ENCODE assay signal across 10 mouse cellular contexts in genomic region chr12:85146355-85146754, GRCm38 (mm10). TPM values are rescaled to one million over a fixed set of nuclear protein-coding genes. Genes with fewer than 3 reads are reported as not detected.
DNase-seq lines count a peak whose midpoint lies in the region; ATAC-seq and TF ChIP-seq lines count a peak whose summit lies in the region.
"Had no signal": no experiment of that assay in that cellular context is flagged by ENCODE, and none has a peak within 500 bp of the region (broad histone marks: within the 10 kb centered on the region; RNA-seq: fewer than 3 reads in every experiment).

No protein-coding gene starts in this region.

- peak; percentile 95 for DNase-seq in heart, adult 11 months
- no peak for DNase-seq in heart, embryonic 10.5 days (ENCODE audit: low spot score)
- no peak for DNase-seq in layer of hippocampus, adult 2 months (ENCODE audit: low spot score in 2 of 2)
- DNase-seq in layer of hippocampus, postnatal 36 days: no peak
- DNase-seq in brain, embryonic 14.5 days (ENCODE audit: low read depth): peak; percentile 29
- no peak for DNase-seq in thymus, postnatal 36 days
- no peak for DNase-seq in layer of hippocampus, postnatal 10 days (ENCODE audit: low spot score in 2 of 2)

- TF ChIP-seq CTCF in layer of hippocampus, adult 2 months (conservative IDR thresholded peaks at IDR 0.05): no peak
- TF ChIP-seq CTCF in brain, embryonic 14.5 days (IDR thresholded peaks at IDR 0.05; ENCODE audit: borderline replicate concordance, extremely low read depth, insufficient read depth, insufficient read length): no peak

- H3K9ac ChIP-seq in limb, embryonic 15.5 days: no peak overlapping the region
- H3K9ac ChIP-seq: forebrain, embryonic 15.5 days had no signal

- WGBS in heart, embryonic 10.5 days: 22% methylated on average over 11 of the region's 11 CpGs
- 25% methylated on average over 11 of the region's 11 CpGs for WGBS in limb, embryonic 15.5 days

- no peak overlapping the region for H3K27ac ChIP-seq in heart, embryonic 10.5 days
- H3K27ac ChIP-seq in layer of hippocampus, adult 2 months: peak overlapping the region; percentile 39; the same call in 1 of the 2 replicates
- peak overlapping the region; percentile 67; the same call in 1 of the 2 replicates for H3K27ac ChIP-seq in limb, embryonic 15.5 days
- H3K27ac ChIP-seq: forebrain, embryonic 15.5 days had no signal

- no peak overlapping the region for H3K4me2 ChIP-seq in limb, embryonic 15.5 days
- H3K4me2 ChIP-seq: forebrain, embryonic 15.5 days; hindbrain, embryonic 12.5 days had no signal

- H3K36me3 ChIP-seq in heart, embryonic 10.5 days: no peaks in the 10 kb centered on the region
- H3K36me3 ChIP-seq in limb, embryonic 15.5 days: no peaks in the 10 kb centered on the region
- H3K36me3 ChIP-seq: forebrain, embryonic 15.5 days had no signal

- no peak for ATAC-seq in limb, embryonic 15.5 days (ENCODE audit: insufficient number of reproducible peaks, low FRiP score, low TSS enrichment, low read depth)
- ATAC-seq: forebrain, embryonic 15.5 days had no signal

- no peak overlapping the region for H3K4me3 ChIP-seq in heart, embryonic 10.5 days
- H3K4me3 ChIP-seq in layer of hippocampus, adult 2 months: no peak overlapping the region
- H3K4me3 ChIP-seq in limb, embryonic 15.5 days: no peak overlapping the region
- H3K4me3 ChIP-seq: forebrain, embryonic 15.5 days; hindbrain, embryonic 12.5 days had no signal

- H3K9me3 ChIP-seq in heart, embryonic 10.5 days: no peaks in the 10 kb centered on the region
- H3K9me3 ChIP-seq in limb, embryonic 15.5 days: no peaks in the 10 kb centered on the region
- H3K9me3 ChIP-seq: forebrain, embryonic 15.5 days; hindbrain, embryonic 12.5 days had no signal

- TF ChIP-seq POLR2A in brain, embryonic 14.5 days (IDR thresholded peaks at IDR 0.05; ENCODE audit: borderline replicate concordance, extremely low read depth, insufficient read depth, insufficient read length, poor library complexity, severe bottlenecking): no peak

- peaks cover 41% of the 10 kb centered on the region for H3K4me1 ChIP-seq in heart, embryonic 10.5 days
- H3K4me1 ChIP-seq in limb, embryonic 15.5 days: peaks cover 32% of the 10 kb centered on the region

- peaks cover 38% of the 10 kb centered on the region for H3K27me3 ChIP-seq in heart, embryonic 10.5 days (ENCODE audit: insufficient read depth, poor library complexity, severe bottlenecking)
- peaks cover 20% of the 10 kb centered on the region for H3K27me3 ChIP-seq in limb, embryonic 15.5 days
- H3K27me3 ChIP-seq: forebrain, embryonic 15.5 days had no signal

RNA-seq across cellular contexts. Expression of gene Rps6kl1, which starts 4.7 kb away (rescaled TPM):
- 1.4 and 1.5 TPM in 2 replicates for polyA plus RNA-seq in heart, embryonic 10.5 days (2016; fragmentation: Nextera tagmentation; extraction: Ambion mirVana)
- total RNA-seq in layer of hippocampus, adult 2 months (2021): 10 to 100 TPM; 39.0 to 40.0 TPM
- total RNA-seq in layer of hippocampus, postnatal 36 days (2021): 10 to 100 TPM; 39.9 to 40.2 TPM
- 26.9 and 28.2 TPM in 2 replicates for polyA plus RNA-seq in brain, embryonic 14.5 days (2012; rRNA removed)
- 0.53 and 0.88 TPM in 2 replicates for polyA plus RNA-seq in limb, embryonic 15.5 days (2015; fragmentation: Nextera tagmentation; extraction: Ambion mirVana)
- total RNA-seq in layer of hippocampus, postnatal 10 days (2021): 10 to 100 TPM; 41.5 to 48.4 TPM

RNA-seq across cellular contexts. Expression of gene Pgf, which starts 31.2 kb away (rescaled TPM):
- 9.3 and 13.6 TPM in 2 replicates for polyA plus RNA-seq in heart, embryonic 10.5 days (2016; fragmentation: Nextera tagmentation; extraction: Ambion mirVana)
- total RNA-seq in layer of hippocampus, adult 2 months (2021): 1 to 10 TPM; 4.7 to 5.2 TPM
- 1 to 10 TPM; 4.2 to 4.5 TPM for total RNA-seq in layer of hippocampus, postnatal 36 days (2021)
- polyA plus RNA-seq in brain, embryonic 14.5 days (2012; rRNA removed): 5.0 and 5.7 TPM in 2 replicates
- 15.5 and 18.4 TPM in 2 replicates for polyA plus RNA-seq in limb, embryonic 15.5 days (2015; fragmentation: Nextera tagmentation; extraction: Ambion mirVana)
- 1 to 10 TPM; 5.1 to 6.0 TPM for total RNA-seq in layer of hippocampus, postnatal 10 days (2021)

RNA-seq across cellular contexts. Expression of gene Dlst, which starts 35.7 kb away (rescaled TPM):
- 162 and 217 TPM in 2 replicates for polyA plus RNA-seq in heart, embryonic 10.5 days (2016; fragmentation: Nextera tagmentation; extraction: Ambion mirVana)
- total RNA-seq in layer of hippocampus, adult 2 months (2021): 100 to 1,000 TPM; 145 to 155 TPM
- total RNA-seq in layer of hippocampus, postnatal 36 days (2021): 100 to 1,000 TPM; 145 to 152 TPM
- polyA plus RNA-seq in brain, embryonic 14.5 days (2012; rRNA removed): 145 and 157 TPM in 2 replicates
- polyA plus RNA-seq in limb, embryonic 15.5 days (2015; fragmentation: Nextera tagmentation; extraction: Ambion mirVana): 96.0 and 108 TPM in 2 replicates
- 100 to 1,000 TPM; 162 to 167 TPM for total RNA-seq in layer of hippocampus, postnatal 10 days (2021)

RNA-seq across cellular contexts. Expression of gene Prox2, which starts 35.8 kb away (rescaled TPM):
- polyA plus RNA-seq in heart, embryonic 10.5 days (2016; fragmentation: Nextera tagmentation; extraction: Ambion mirVana): 1.9 and 2.6 TPM in 2 replicates
- 1 to 10 TPM; 2.0 to 2.2 TPM for total RNA-seq in layer of hippocampus, adult 2 months (2021)
- 1 to 10 TPM; 1.7 to 2.0 TPM for total RNA-seq in layer of hippocampus, postnatal 36 days (2021)
- polyA plus RNA-seq in brain, embryonic 14.5 days (2012; rRNA removed): 0.60 and 0.98 TPM in 2 replicates
- polyA plus RNA-seq in limb, embryonic 15.5 days (2015; fragmentation: Nextera tagmentation; extraction: Ambion mirVana): 3.6 and 3.9 TPM in 2 replicates
- 1 to 10 TPM; 1.1 to 1.4 TPM for total RNA-seq in layer of hippocampus, postnatal 10 days (2021)

Comparison
In these comparisons a context has a peak if more than half of its experiments do, and no peak if none do; other contexts are left out.
1. DNase-seq: peak in heart, adult 11 months (single experiment) and brain, embryonic 14.5 days (single experiment); none in heart, embryonic 10.5 days (single experiment), layer of hippocampus, adult 2 months (0 of 2), layer of hippocampus, postnatal 36 days (0 of 2), thymus, postnatal 36 days (0 of 2) and layer of hippocampus, postnatal 10 days (0 of 2).